Mouse (Mus musculus): ENCODE measurements around the gene Tmem37. TPM values are rescaled to one million over a fixed set of nuclear protein-coding genes. Genes with fewer than 3 reads are reported as not detected.

Gene Tmem37
- polyA plus RNA-seq, 1 experiment from 2014 or later = 6.8 TPM

DNA sequence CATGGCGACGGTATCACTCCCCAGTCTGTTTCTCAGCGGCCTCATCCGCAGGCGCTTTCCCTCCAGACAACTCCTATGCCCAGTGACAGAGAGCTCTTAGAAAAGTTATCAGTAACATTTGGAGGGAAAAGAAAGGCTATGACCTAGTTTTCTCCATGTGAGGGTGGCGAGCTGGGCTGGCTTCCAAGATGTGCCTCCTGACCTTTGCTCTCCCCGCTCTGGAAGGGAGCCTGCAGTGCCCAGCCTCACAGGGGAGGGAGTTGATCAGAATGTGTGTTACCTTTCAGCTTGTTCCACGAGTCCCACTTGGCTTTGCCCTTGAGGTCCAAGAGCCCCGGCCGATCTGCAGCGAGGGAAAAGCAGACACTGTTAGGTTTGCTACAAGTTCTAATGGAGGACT is 42.2 kb upstream of the Tmem37 start:
- ATAC-seq (ENCODE audit: low FRiP score) = no peak
- no peaks in the 10 kb centered on the region for H3K27me3 ChIP-seq (ENCODE audit: control insufficient read depth, insufficient read depth, low read length)
- H3K4me3 ChIP-seq (ENCODE audit: low read depth, low read length) = no peak overlapping the region
- peaks cover 11% of the 10 kb centered on the region for H3K4me1 ChIP-seq (ENCODE audit: control insufficient read depth, insufficient read depth, low read length)
- no peak overlapping the region for H3K4me2 ChIP-seq
- H3K27ac ChIP-seq (ENCODE audit: low read depth, low read length) = no peak overlapping the region
- H3K9me3 ChIP-seq (ENCODE audit: control insufficient read depth, low read length) = no peaks in the 10 kb centered on the region
- H3K36me3 ChIP-seq (ENCODE audit: control insufficient read depth, insufficient read depth, low read length) = peaks cover 35% of the 10 kb centered on the region
- no peak overlapping the region for H3K9ac ChIP-seq (ENCODE audit: low read length)
- WGBS = 95% methylated on average over 11 of the region's 11 CpGs
- no peak for DNase-seq (ENCODE audit: low spot score, missing footprints)

GRCm38 (mm10) chr1:120115671-120116081 is 41.8 kb upstream of the Tmem37 start:
- Histone ChIP-seq H3K4me3 (ENCODE audit: low read depth, low read length) (no peak overlapping the region), H3K27me3 (ENCODE audit: control insufficient read depth, insufficient read depth, low read length) (no peaks in the 10 kb centered on the region), H3K36me3 (ENCODE audit: control insufficient read depth, insufficient read depth, low read length) (peaks cover 35% of the 10 kb centered on the region), H3K9me3 (ENCODE audit: control insufficient read depth, low read length) (no peaks in the 10 kb centered on the region), H3K4me1 (ENCODE audit: control insufficient read depth, insufficient read depth, low read length) (peaks cover 11% of the 10 kb centered on the region), H3K9ac (ENCODE audit: low read length) (no peak overlapping the region), H3K4me2 (no peak overlapping the region), H3K27ac (ENCODE audit: low read depth, low read length) (no peak overlapping the region)
- DNase-seq (ENCODE audit: low spot score, missing footprints) (no peak), ATAC-seq (ENCODE audit: low FRiP score) (no peak)
- WGBS = 90% methylated on average over 9 of the region's 9 CpGs

DNA sequence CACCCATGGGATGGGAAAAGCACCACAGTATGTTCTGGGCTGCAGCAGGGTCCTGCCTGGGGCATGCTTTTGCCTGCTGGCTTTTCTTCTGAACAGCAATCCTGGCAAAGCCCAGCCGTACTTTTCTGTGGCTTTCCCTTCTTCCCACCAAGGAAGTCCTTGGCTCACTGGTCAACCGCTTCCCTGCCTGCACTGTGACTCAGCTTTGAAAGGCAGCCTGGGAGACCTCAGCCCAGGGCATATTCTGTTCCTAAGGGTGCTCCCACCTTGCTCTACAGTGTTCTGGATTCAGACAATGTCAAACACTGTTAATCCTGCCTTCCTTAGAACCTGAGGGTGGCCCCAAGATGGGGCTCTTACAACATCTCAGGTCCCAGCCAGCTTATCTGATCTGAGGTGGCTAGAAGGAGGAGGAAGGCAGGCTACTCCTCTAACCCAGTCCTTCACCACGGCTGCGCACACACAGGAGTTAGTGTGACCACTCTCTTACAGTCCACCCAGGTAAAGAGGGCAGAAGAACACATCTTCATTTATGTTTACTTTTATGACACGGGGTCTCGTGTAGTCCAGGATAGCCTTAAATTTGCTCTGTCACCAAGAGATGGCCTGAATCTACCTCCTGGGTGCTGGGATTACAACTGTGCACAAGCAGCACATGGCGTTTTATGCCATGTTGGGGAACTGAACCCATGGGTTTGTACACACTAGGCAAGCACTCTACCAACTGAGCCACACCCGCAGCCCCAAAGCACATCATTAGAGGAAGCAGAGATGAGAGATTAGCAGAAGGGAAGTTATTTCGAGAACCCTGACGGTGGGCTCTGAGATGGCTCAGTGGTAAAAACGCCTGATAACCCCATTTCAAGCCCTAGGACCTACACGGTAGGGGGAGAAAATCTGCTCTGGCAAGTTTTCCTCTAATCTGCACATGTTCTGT is 38.6 kb upstream of the Tmem37 start:
- Histone ChIP-seq H3K36me3 (ENCODE audit: control insufficient read depth, insufficient read depth, low read length) (peaks cover 31% of the 10 kb centered on the region), H3K27ac (ENCODE audit: low read depth, low read length) (no peak overlapping the region), H3K9ac (ENCODE audit: low read length) (no peak overlapping the region), H3K4me1 (ENCODE audit: control insufficient read depth, insufficient read depth, low read length) (no peaks in the 10 kb centered on the region), H3K4me3 (ENCODE audit: low read depth, low read length) (no peak overlapping the region), H3K27me3 (ENCODE audit: control insufficient read depth, insufficient read depth, low read length) (no peaks in the 10 kb centered on the region), H3K9me3 (ENCODE audit: control insufficient read depth, low read length) (no peaks in the 10 kb centered on the region), H3K4me2 (no peak overlapping the region)
- WGBS = 90% methylated on average over 12 of the region's 12 CpGs
- DNase-seq (ENCODE audit: low spot score, missing footprints) (no peak), ATAC-seq (ENCODE audit: low FRiP score) (no peak)

GRCm38 (mm10) chr1:120111766-120112165 is 37.9 kb upstream of the Tmem37 start:
- H3K4me3 ChIP-seq (ENCODE audit: low read depth, low read length) = no peak overlapping the region

GRCm38 (mm10) chr1:120109741-120110432 is 36.0 kb upstream of the Tmem37 start:
- Histone ChIP-seq H3K9me3 (ENCODE audit: control insufficient read depth, low read length) (no peaks in the 10 kb centered on the region), H3K4me3 (ENCODE audit: low read depth, low read length) (no peak overlapping the region), H3K4me1 (ENCODE audit: control insufficient read depth, insufficient read depth, low read length) (no peaks in the 10 kb centered on the region), H3K9ac (ENCODE audit: low read length) (no peak overlapping the region), H3K4me2 (no peak overlapping the region), H3K27ac (ENCODE audit: low read depth, low read length) (no peak overlapping the region), H3K27me3 (ENCODE audit: control insufficient read depth, insufficient read depth, low read length) (no peaks in the 10 kb centered on the region), H3K36me3 (ENCODE audit: control insufficient read depth, insufficient read depth, low read length) (peaks cover 16% of the 10 kb centered on the region)
- DNase-seq (ENCODE audit: low spot score, missing footprints) (peak; percentile 2), ATAC-seq (ENCODE audit: low FRiP score) (no peak)
- WGBS = 89% methylated on average over 19 of the region's 19 CpGs

More at GRCm38 (mm10) chr1:120111766-120112165, 37.9 kb upstream of the Tmem37 start:
- WGBS = 93% methylated on average over 8 of the region's 8 CpGs
- H3K36me3 ChIP-seq (ENCODE audit: control insufficient read depth, insufficient read depth, low read length) = peaks cover 31% of the 10 kb centered on the region
- H3K27ac ChIP-seq (ENCODE audit: low read depth, low read length) = no peak overlapping the region
- H3K27me3 ChIP-seq (ENCODE audit: control insufficient read depth, insufficient read depth, low read length) = no peaks in the 10 kb centered on the region
- no peaks in the 10 kb centered on the region for H3K9me3 ChIP-seq (ENCODE audit: control insufficient read depth, low read length)
- no peak overlapping the region for H3K4me2 ChIP-seq
- no peaks in the 10 kb centered on the region for H3K4me1 ChIP-seq (ENCODE audit: control insufficient read depth, insufficient read depth, low read length)
- H3K9ac ChIP-seq (ENCODE audit: low read length) = no peak overlapping the region
- DNase-seq (ENCODE audit: low spot score, missing footprints) = no peak
- no peak for ATAC-seq (ENCODE audit: low FRiP score)

DNA sequence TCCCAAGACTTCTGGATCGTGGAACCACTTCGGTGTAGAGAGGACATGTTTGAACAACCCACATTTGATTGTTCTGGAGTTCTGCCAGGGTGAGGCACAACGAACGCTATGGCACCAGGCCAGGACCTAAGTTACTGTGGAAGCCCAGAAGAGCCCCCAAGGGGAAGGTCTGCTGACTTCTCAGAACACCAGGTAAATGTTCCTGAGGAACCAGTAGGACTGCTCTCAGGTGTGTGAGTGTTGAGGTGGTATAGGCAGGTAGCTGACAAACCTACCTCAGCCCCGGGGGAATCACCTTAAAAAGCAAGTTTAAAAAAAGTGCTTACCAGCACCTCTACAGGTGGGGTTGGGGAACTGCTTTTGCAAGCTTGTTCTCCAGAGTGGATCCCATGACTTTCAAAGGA is 31.7 kb upstream of the Tmem37 start:
- H3K27ac ChIP-seq (ENCODE audit: low read depth, low read length) = no peak overlapping the region
- DNase-seq (ENCODE audit: low spot score, missing footprints) = no peak
- H3K4me1 ChIP-seq (ENCODE audit: control insufficient read depth, insufficient read depth, low read length) = no peaks in the 10 kb centered on the region
- H3K4me2 ChIP-seq = no peak overlapping the region
- no peak overlapping the region for H3K4me3 ChIP-seq (ENCODE audit: low read depth, low read length)
- no peak for ATAC-seq (ENCODE audit: low FRiP score)
- no peaks in the 10 kb centered on the region for H3K36me3 ChIP-seq (ENCODE audit: control insufficient read depth, insufficient read depth, low read length)
- H3K27me3 ChIP-seq (ENCODE audit: control insufficient read depth, insufficient read depth, low read length) = no peaks in the 10 kb centered on the region
- H3K9me3 ChIP-seq (ENCODE audit: control insufficient read depth, low read length) = no peaks in the 10 kb centered on the region
- 90% methylated on average over 5 of the region's 5 CpGs for WGBS
- H3K9ac ChIP-seq (ENCODE audit: low read length) = no peak overlapping the region

DNA sequence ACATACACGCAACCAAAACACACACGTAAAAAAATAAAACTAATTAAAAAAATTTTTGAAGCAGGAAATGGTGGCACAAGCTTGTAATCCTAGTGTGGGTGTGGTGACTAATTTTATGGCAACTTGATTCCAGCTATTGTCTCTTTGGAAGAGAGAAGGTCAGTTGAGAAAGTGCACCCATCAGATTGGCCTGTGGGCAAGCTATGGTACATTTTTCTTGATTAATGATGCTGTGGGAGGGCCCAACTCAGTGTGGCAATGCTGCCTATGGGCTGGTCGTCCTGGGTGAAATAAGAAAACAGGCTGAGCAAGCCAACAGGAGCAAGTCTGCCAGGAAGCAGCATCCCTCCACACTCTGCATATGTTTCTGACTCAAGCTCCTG is 27.3 kb upstream of the Tmem37 start:
- no peaks in the 10 kb centered on the region for H3K9me3 ChIP-seq (ENCODE audit: control insufficient read depth, low read length)
- H3K4me2 ChIP-seq = no peak overlapping the region
- no peaks in the 10 kb centered on the region for H3K4me1 ChIP-seq (ENCODE audit: control insufficient read depth, insufficient read depth, low read length)
- H3K36me3 ChIP-seq (ENCODE audit: control insufficient read depth, insufficient read depth, low read length) = no peaks in the 10 kb centered on the region
- no peak overlapping the region for H3K27ac ChIP-seq (ENCODE audit: low read depth, low read length)
- ATAC-seq (ENCODE audit: low FRiP score) = no peak
- 87% methylated on average over 3 of the region's 3 CpGs for WGBS
- H3K27me3 ChIP-seq (ENCODE audit: control insufficient read depth, insufficient read depth, low read length) = no peaks in the 10 kb centered on the region
- H3K9ac ChIP-seq (ENCODE audit: low read length) = no peak overlapping the region
- no peak overlapping the region for H3K4me3 ChIP-seq (ENCODE audit: low read depth, low read length)
- DNase-seq (ENCODE audit: low spot score, missing footprints) = no peak

- Histone ChIP-seq H3K27me3 (ENCODE audit: control insufficient read depth, insufficient read depth, low read length) (no peaks in the 10 kb centered on the region), H3K9ac (ENCODE audit: low read length) (no peak overlapping the region), H3K4me2 (no peak overlapping the region), H3K36me3 (ENCODE audit: control insufficient read depth, insufficient read depth, low read length) (no peaks in the 10 kb centered on the region), H3K27ac (ENCODE audit: low read depth, low read length) (no peak overlapping the region), H3K9me3 (ENCODE audit: control insufficient read depth, low read length) (no peaks in the 10 kb centered on the region), H3K4me3 (ENCODE audit: low read depth, low read length) (no peak overlapping the region), H3K4me1 (ENCODE audit: control insufficient read depth, insufficient read depth, low read length) (no peaks in the 10 kb centered on the region)
- WGBS = 82% methylated on average over 8 of the region's 8 CpGs
- DNase-seq (ENCODE audit: low spot score, missing footprints) = peak; percentile 8
- no peak for ATAC-seq (ENCODE audit: low FRiP score)
Observed at GRCm38 (mm10) chr1:120100456-120101226, 26.8 kb upstream of the Tmem37 start.
